Mouse (Mus musculus) ES-Bruce4 (cell line): ENCODE measurements around the gene Scamp1. TPM values are rescaled to one million over a fixed set of nuclear protein-coding genes. Genes with fewer than 3 reads are reported as not detected.

ENCODE experiments used
- H3K27ac ChIP-seq: 2 replicates; pipeline ENCODE4 v1.5.1; 2012; ENCODE audit warnings: low read length, inconsistent platforms; ENCODE audit not compliant: insufficient read depth
- H3K27me3 ChIP-seq: 2 replicates; pipeline ENCODE4 v1.6.1; 2012; ENCODE audit warnings: mild to moderate bottlenecking, low read length, inconsistent platforms; ENCODE audit not compliant: control insufficient read depth, poor library complexity, insufficient read depth, severe bottlenecking
- H3K36me3 ChIP-seq: 2 replicates; pipeline ENCODE4 v1.6.1; 2012; ENCODE audit warnings: inconsistent platforms, mild to moderate bottlenecking, low read length, moderate library complexity; ENCODE audit not compliant: control insufficient read depth, poor library complexity, insufficient read depth, severe bottlenecking
- H3K4me1 ChIP-seq: one replicate; pipeline ENCODE4 v1.8.1; 2011; ENCODE audit warnings: low read length; ENCODE audit not compliant: control insufficient read depth, insufficient read depth
- H3K4me3 ChIP-seq: 2 replicates; pipeline ENCODE4 v1.5.1; 2011; ENCODE audit warnings: low read depth, mild to moderate bottlenecking, low read length
- H3K9ac ChIP-seq: 2 replicates; pipeline ENCODE4 v1.6.1; 2012; ENCODE audit warnings: low read depth, mild to moderate bottlenecking, inconsistent platforms; ENCODE audit not compliant: poor library complexity, severe bottlenecking
- H3K9me3 ChIP-seq: replicated peaks from 2 replicates; pipeline ENCODE4 v1.6.1; 2012; ENCODE audit warnings: mild to moderate bottlenecking, low read length, inconsistent platforms; ENCODE audit not compliant: control insufficient read depth, poor library complexity, insufficient read depth, severe bottlenecking
- CTCF ChIP-seq: IDR thresholded peaks from one replicate; pipeline ENCODE4 v1.8.1; 2011; ENCODE audit warnings: low read depth, low read length
- EP300 ChIP-seq: IDR thresholded peaks from 2 replicates; pipeline ENCODE4 v1.6.1; 2011; ENCODE audit warnings: low read depth, low read length; ENCODE audit not compliant: insufficient read depth
- POLR2A ChIP-seq: IDR thresholded peaks from one replicate; pipeline ENCODE4 v1.8.1; 2011; ENCODE audit warnings: low read length; ENCODE audit not compliant: insufficient read depth
- polyA plus RNA-seq: library from polyadenylated mRNA; stranded (reverse); fragments of >200 nt; gene quantifications from 2 replicates; pipeline ENCODE4 v1.2.4, GENCODE M21; 2011; ENCODE audit warnings: low read depth; ENCODE audit not compliant: missing spikeins, insufficient read depth, insufficient read length

The Scamp1 gene
- polyA plus RNA-seq, 1 experiment: 43.5 TPM

DNA sequence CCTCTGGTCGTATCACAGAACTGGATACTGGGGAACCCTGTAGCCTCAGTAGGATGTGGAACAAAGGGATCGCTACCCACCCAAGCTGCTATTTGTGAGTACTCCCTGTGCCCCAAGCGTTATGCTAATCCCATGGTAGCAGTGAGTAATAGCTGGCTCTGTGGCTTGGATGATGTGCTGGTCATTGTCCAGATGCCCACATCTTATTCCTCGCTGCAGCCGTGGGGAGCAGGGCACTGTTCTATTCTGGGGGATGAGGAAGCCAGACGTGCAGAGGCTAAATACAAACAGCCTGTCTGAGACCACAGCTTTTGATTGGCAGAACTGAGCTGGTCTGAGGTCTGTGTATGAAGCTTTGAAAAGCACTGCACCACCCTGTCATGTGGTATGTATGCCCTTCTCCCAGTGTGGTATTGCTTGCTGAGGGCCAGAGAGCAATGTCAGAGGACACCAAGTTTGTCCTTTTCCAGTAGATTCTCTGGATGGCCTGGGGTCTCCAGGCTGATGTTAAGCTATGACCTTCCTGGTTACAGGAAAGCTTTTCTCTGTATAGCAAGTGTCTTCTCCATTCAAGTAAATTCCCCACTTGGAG is 116.2 kb downstream of the Scamp1 start:
- no peak overlapping the region for H3K4me3 ChIP-seq
- no peak overlapping the region for H3K27ac ChIP-seq
- H3K9me3 ChIP-seq: no peaks in the 10 kb centered on the region
- no peaks in the 10 kb centered on the region for H3K4me1 ChIP-seq
- TF ChIP-seq POLR2A (no peak), EP300 (no peak), CTCF (no peak)
- no peak overlapping the region for H3K9ac ChIP-seq
- no peaks in the 10 kb centered on the region for H3K36me3 ChIP-seq
- no peaks in the 10 kb centered on the region for H3K27me3 ChIP-seq

DNA sequence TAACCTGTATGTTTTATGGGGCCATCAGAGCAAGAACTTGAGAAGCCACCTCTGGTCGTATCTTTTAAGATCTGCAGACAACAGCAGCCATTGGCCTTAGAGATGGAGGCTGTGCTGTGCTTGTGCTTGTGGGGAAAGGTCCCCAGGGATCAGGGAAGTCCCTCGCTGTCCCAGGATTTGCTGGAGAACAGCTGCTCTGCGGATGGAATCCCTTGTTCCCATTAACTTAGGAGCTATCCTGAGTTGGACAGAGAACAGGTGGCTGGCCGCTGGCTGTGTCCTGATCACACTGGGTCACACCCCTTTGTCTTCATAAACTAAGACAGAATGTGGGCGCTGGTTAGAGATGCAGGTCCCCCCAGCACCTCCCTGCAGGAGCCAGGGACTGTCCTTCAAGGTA is 117.3 kb downstream of the Scamp1 start:
- Histone ChIP-seq H3K36me3 (no peaks in the 10 kb centered on the region), H3K27ac (no peak overlapping the region), H3K27me3 (no peaks in the 10 kb centered on the region), H3K4me1 (no peaks in the 10 kb centered on the region), H3K4me3 (no peak overlapping the region), H3K9me3 (no peaks in the 10 kb centered on the region), H3K9ac (no peak overlapping the region)
- TF ChIP-seq CTCF (no peak), EP300 (no peak), POLR2A (no peak)

DNA sequence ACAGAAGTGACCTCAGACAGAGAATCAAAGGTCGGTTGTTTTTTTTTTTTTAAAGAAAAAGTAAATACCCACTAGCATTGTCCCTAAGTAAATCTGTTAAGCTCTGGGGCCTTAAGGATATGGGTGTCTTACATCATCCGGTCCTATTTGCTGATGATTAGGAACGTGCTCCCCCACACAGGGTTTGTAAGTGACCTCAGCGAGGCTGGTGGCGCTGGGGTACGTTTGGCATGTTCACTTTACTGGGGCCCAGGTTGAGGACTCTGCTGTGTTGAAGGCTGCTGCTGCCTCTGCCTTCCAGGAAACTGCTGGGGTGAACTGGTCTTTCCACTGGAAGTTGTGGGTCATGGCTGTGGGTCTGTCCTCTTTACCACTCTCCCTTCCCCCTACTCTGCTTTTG is 121.2 kb downstream of the Scamp1 start:
- Histone ChIP-seq H3K4me3 (no peak overlapping the region), H3K9me3 (no peaks in the 10 kb centered on the region), H3K27ac (no peak overlapping the region), H3K4me1 (no peaks in the 10 kb centered on the region), H3K36me3 (no peaks in the 10 kb centered on the region), H3K9ac (no peak overlapping the region), H3K27me3 (no peaks in the 10 kb centered on the region)
- no peak for TF ChIP-seq EP300
- TF ChIP-seq CTCF: no peak
- no peak for TF ChIP-seq POLR2A

DNA sequence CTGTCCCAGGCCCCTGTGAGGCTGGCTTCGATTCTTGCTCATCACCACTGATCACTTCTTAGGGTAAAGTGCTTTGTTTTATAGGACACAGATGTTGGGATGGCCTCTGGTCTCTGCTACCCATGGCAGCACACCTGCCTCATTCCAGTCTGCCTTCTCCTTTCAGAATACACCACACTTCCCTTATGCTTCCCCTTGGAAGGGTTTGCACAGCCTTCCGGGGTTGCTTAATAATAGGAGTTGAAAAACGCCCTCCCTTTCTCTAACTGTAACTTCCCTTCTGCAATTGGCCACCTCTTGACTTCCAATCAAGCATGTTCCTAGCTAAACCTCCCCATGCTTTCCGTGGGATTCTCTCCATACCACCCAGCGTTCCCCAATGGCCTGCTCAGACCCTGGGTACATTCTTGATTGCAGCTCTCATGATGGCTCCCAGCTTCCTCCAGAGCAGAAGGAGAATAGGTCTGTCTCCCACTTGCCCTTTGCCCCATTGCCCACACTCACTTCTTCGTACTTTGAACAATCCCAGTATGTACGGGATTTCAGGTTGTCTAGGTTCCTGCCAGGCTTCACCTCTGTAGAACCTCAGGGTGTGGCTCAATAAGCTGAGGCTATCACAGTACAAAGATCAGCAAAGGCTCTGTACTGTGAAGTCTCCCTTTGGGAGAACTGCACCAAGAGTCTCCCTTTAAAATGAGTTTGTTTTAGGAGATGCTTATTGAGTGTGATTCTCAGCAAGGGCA is 126.0 kb downstream of the Scamp1 start:
- peaks cover 2% of the 10 kb centered on the region for H3K4me1 ChIP-seq
- no peaks in the 10 kb centered on the region for H3K36me3 ChIP-seq
- no peak overlapping the region for H3K27ac ChIP-seq
- H3K27me3 ChIP-seq: no peaks in the 10 kb centered on the region
- no peaks in the 10 kb centered on the region for H3K9me3 ChIP-seq
- no peak overlapping the region for H3K9ac ChIP-seq
- H3K4me3 ChIP-seq: no peak overlapping the region
- no peak for TF ChIP-seq EP300
- TF ChIP-seq CTCF: no peak
- TF ChIP-seq POLR2A: no peak

DNA sequence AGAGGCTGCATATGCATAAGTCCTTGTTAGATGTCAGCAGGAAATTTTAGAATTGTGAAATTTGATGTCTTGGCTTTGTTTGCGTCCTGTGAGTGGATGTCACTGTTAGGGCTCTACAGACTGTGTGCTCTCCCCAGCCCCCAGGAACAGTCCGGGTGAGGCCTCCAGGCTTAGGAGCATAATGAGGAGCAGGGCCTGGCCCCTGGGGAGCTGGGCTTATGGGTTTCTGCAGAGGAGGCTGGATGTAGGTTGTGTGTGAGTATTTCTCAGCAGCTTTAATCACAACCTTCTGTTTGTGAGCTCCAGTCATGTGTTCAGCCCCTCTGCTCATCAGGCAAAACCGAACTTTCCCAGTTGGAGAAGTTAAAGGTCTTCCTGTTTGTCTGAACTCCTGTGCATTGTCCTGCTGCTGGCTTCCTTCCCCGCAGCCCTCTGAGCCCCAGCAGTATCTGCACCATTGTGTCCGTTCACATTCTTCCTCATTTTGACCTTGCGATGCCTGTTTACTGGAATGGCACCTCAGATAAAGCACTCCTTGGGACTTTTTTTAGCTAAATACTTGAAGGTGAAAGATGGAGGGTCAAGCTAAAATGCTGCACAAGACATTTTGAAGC is 126.7 kb downstream of the Scamp1 start:
- Histone ChIP-seq H3K9me3 (no peaks in the 10 kb centered on the region), H3K4me1 (peaks cover 2% of the 10 kb centered on the region), H3K36me3 (no peaks in the 10 kb centered on the region), H3K4me3 (no peak overlapping the region), H3K27me3 (no peaks in the 10 kb centered on the region), H3K27ac (no peak overlapping the region), H3K9ac (no peak overlapping the region)
- TF ChIP-seq EP300 (no peak), CTCF (no peak), POLR2A (no peak)
